Mouse (Mus musculus) liver, embryonic 14.5 days (tissue): Measurements from ENCODE around the gene Tor1aip1. TPM values are rescaled to one million over a fixed set of nuclear protein-coding genes. Genes with fewer than 3 reads are reported as not detected.

ENCODE experiments used
- ATAC-seq: fragments of 200-750 bp; cut with Nextera tagmentation; 2 replicates; pipeline ENCODE4 v1.8.0; 2017; ENCODE audit warnings: moderate number of reproducible peaks, mild to moderate bottlenecking, moderate library complexity; ENCODE audit not compliant: insufficient read depth
- DNase-seq, 3 experiments: peaks; one replicate each; pipeline ENCODE4 v3.0.0-alpha.2; 2012 to 2013; ENCODE audit warnings: low read depth in 3 of 3, low spot score in 3 of 3
- H3K27ac ChIP-seq: fragments of 300-500 bp; sonication (generic); 2 replicates; pipeline ENCODE4 v1.5.1; 2014; ENCODE audit warnings: moderate library complexity, mild to moderate bottlenecking, control low read depth, inconsistent platforms
- H3K27me3 ChIP-seq: fragments of 300-500 bp; sonication (generic); 2 replicates; pipeline ENCODE4 v1.6.1; 2014; ENCODE audit warnings: mild to moderate bottlenecking, low read length, moderate library complexity; ENCODE audit not compliant: control insufficient read depth, insufficient read depth
- H3K36me3 ChIP-seq: fragments of 300-500 bp; sonication (generic); replicated peaks from 2 replicates; pipeline ENCODE4 v1.6.1; 2014; ENCODE audit warnings: low read depth; ENCODE audit not compliant: control insufficient read depth, insufficient read depth
- H3K4me1 ChIP-seq, 2 experiments: fragments of 200-500 bp in 1 of 2; fragments of 300-500 bp in 1 of 2; sonication (generic) in 1 of 2; replicated peaks; 2 replicates each; pipeline ENCODE4 v1.6.1; 2012 to 2014; ENCODE audit warnings: antibody characterized with exemption in 1 of 2, inconsistent platforms in 1 of 2, low read length in 1 of 2; ENCODE audit not compliant: control insufficient read depth in 2 of 2, insufficient read depth in 2 of 2
- H3K4me2 ChIP-seq: fragments of 300-500 bp; sonication (generic); 2 replicates; pipeline ENCODE4 v1.6.1; 2014; ENCODE audit warnings: low read depth, mild to moderate bottlenecking, control low read depth, moderate library complexity
- H3K4me3 ChIP-seq, 2 experiments: fragments of 200-500 bp in 1 of 2; fragments of 300-500 bp in 1 of 2; sonication (generic) in 1 of 2; 2 replicates each; pipeline ENCODE4 v1.5.1; 2012 to 2014; ENCODE audit warnings: low read depth in 2 of 2, low read length in 2 of 2, mild to moderate bottlenecking in 2 of 2, control low read depth in 1 of 2, inconsistent platforms in 1 of 2, moderate library complexity in 1 of 2; ENCODE audit not compliant: insufficient read depth in 1 of 2
- H3K9ac ChIP-seq: fragments of 300-500 bp; sonication (generic); replicated peaks from 2 replicates; pipeline ENCODE4 v1.6.1; 2014; ENCODE audit warnings: mild to moderate bottlenecking, control low read depth, moderate library complexity
- H3K9me3 ChIP-seq: fragments of 300-500 bp; sonication (generic); 2 replicates; pipeline ENCODE4 v1.6.1; 2016; ENCODE audit warnings: low read length, mixed read lengths; ENCODE audit not compliant: control insufficient read depth
- CTCF ChIP-seq: IDR thresholded peaks from 2 replicates; pipeline ENCODE4 v1.5.1; 2016; ENCODE audit warnings: antibody characterized with exemption, low read depth, control low read depth
- EP300 ChIP-seq: IDR thresholded peaks from 2 replicates; pipeline ENCODE4 v1.6.1; 2016; ENCODE audit warnings: antibody characterized with exemption, low read depth
- WGBS: fragments of 180-500 bp; shearing (Covaris S2); extraction: QIAGEN DNeasy Blood & Tissue Kit; methylation state at CpG from one replicate; pipeline ENCODE4 v1.1.7; 2014; ENCODE audit not compliant: insufficient replicate concordance; 5-methylcytosine and 5-hydroxymethylcytosine counted together
- polyA plus RNA-seq, 2 experiments: library from polyadenylated mRNA; depleted of rRNA in 1 of 2; stranded (reverse) in 1 of 2; unstranded in 1 of 2; fragments of >200 nt; fragmentation: Nextera tagmentation in 1 of 2; extraction: Ambion mirVana in 1 of 2; gene quantifications; 2 replicates each; pipeline versions ENCODE4 v1.2.1 to v1.2.3; 2012 to 2014

Gene Tor1aip1
- polyA plus RNA-seq, 2 experiments: 6.4 to 20.9 TPM

GRCm38 (mm10) chr1:156074575-156074974 is 38.3 kb upstream of the Tor1aip1 start:
- H3K4me2 ChIP-seq: no peak overlapping the region
- no peak overlapping the region for H3K9ac ChIP-seq
- ATAC-seq: no peak
- no peak for DNase-seq
- H3K4me1 ChIP-seq: peaks cover 0 to 5% of the 10 kb centered on the region in 2 experiments; a peak in 1 of 4 replicates
- no peaks in the 10 kb centered on the region for H3K27me3 ChIP-seq
- H3K36me3 ChIP-seq: no peaks in the 10 kb centered on the region
- 57% methylated on average over 8 of the region's 8 CpGs for WGBS
- no peak overlapping the region for H3K27ac ChIP-seq
- no peak overlapping the region for H3K4me3 ChIP-seq
- TF ChIP-seq CTCF: no peak
- TF ChIP-seq EP300: no peak
- H3K9me3 ChIP-seq: no peaks in the 10 kb centered on the region

GRCm38 (mm10) chr1:156073169-156073821 is 37.0 kb upstream of the Tor1aip1 start:
- 59% methylated on average over 15 of the region's 15 CpGs for WGBS
- H3K4me3 ChIP-seq: no peak overlapping the region
- H3K4me1 ChIP-seq: peaks cover 0 to 5% of the 10 kb centered on the region in 2 experiments; a peak in 1 of 4 replicates
- H3K4me2 ChIP-seq: no peak overlapping the region
- TF ChIP-seq EP300 (no peak), CTCF (no peak)
- ATAC-seq (peak; percentile 50), DNase-seq (peak in 2 of 3 experiments; percentile 16 to 26)
- H3K9ac ChIP-seq: no peak overlapping the region
- H3K27ac ChIP-seq: no peak overlapping the region
- H3K27me3 ChIP-seq: no peaks in the 10 kb centered on the region
- H3K9me3 ChIP-seq: no peaks in the 10 kb centered on the region
- no peaks in the 10 kb centered on the region for H3K36me3 ChIP-seq

- ATAC-seq (no peak), DNase-seq (no peak)
- WGBS: 73% methylated on average over 14 of the region's 14 CpGs
- H3K4me2 ChIP-seq: no peak overlapping the region
- no peaks in the 10 kb centered on the region for H3K9me3 ChIP-seq
- TF ChIP-seq CTCF: no peak
- TF ChIP-seq EP300: no peak
- H3K4me1 ChIP-seq: peaks cover 0 to 5% of the 10 kb centered on the region in 2 experiments; a peak in 1 of 4 replicates
- no peak overlapping the region for H3K4me3 ChIP-seq
- H3K9ac ChIP-seq: no peak overlapping the region
- peaks cover 20% of the 10 kb centered on the region for H3K36me3 ChIP-seq
- no peaks in the 10 kb centered on the region for H3K27me3 ChIP-seq
- no peak overlapping the region for H3K27ac ChIP-seq
Measured at GRCm38 (mm10) chr1:156070106-156070505, 33.8 kb upstream of the Tor1aip1 start.

- no peak overlapping the region for H3K27ac ChIP-seq
- no peaks in the 10 kb centered on the region for H3K4me1 ChIP-seq
- H3K4me2 ChIP-seq: no peak overlapping the region
- H3K4me3 ChIP-seq: no peak overlapping the region
- peaks cover 54% of the 10 kb centered on the region for H3K36me3 ChIP-seq
- DNase-seq (no peak), ATAC-seq (no peak)
- no peaks in the 10 kb centered on the region for H3K27me3 ChIP-seq
- TF ChIP-seq EP300: no peak
- H3K9ac ChIP-seq: no peak overlapping the region
- no peaks in the 10 kb centered on the region for H3K9me3 ChIP-seq
- WGBS: 49% methylated on average over 3 of the region's 3 CpGs
Measured at GRCm38 (mm10) chr1:156066133-156066532, 29.9 kb upstream of the Tor1aip1 start.

- Histone ChIP-seq H3K9ac (no peak overlapping the region), H3K27me3 (no peaks in the 10 kb centered on the region), H3K4me2 (no peak overlapping the region), H3K4me1 (no peaks in the 10 kb centered on the region), H3K4me3 (no peak overlapping the region), H3K9me3 (no peaks in the 10 kb centered on the region), H3K36me3 (peaks cover 64% of the 10 kb centered on the region), H3K27ac (no peak overlapping the region)
- no peak for ATAC-seq
- TF ChIP-seq EP300: no peak
- TF ChIP-seq CTCF: no peak
- no peak for DNase-seq
- WGBS: 87% methylated on average over 4 of the region's 4 CpGs
Measured at GRCm38 (mm10) chr1:156062193-156062592, 25.9 kb upstream of the Tor1aip1 start.
